Mouse (Mus musculus): Measurements from ENCODE around the gene Olfr643. TPM values are rescaled to one million over a fixed set of nuclear protein-coding genes. Genes with fewer than 3 reads are reported as not detected.

Gene Olfr643
- not detected for total RNA-seq (2021)

- intact Hi-C loops (cut with DNase I), result no loop called here
- no peak for DNase-seq (ENCODE audit: low spot score)
Observed at GRCm38 (mm10) chr7:104137305-104137704, at the start of gene Olfr643. Gene Olfr643, minus strand, starts transcription at chr7:104137405.

- intact Hi-C loops (cut with DNase I), result no loop called here
Observed at GRCm38 (mm10) chr7:104183292-104183691, 46.1 kb upstream of the Olfr643 start, which contains the start of gene Olfr648. Gene Olfr648, minus strand, starts transcription at chr7:104183392.

GRCm38 (mm10) chr7:104179074-104179473, 41.9 kb upstream of the Olfr643 start:
- no peak for DNase-seq (ENCODE audit: low spot score)
- intact Hi-C loops (cut with DNase I), result no loop called here

More at GRCm38 (mm10) chr7:104183292-104183691, 46.1 kb upstream of the Olfr643 start, which contains the start of gene Olfr648:
- DNase-seq (ENCODE audit: low spot score), result no peak

- intact Hi-C loops (cut with DNase I), result no loop called here
- DNase-seq (ENCODE audit: low spot score), result no peak
Observed at GRCm38 (mm10) chr7:104178422-104179054, 41.3 kb upstream of the Olfr643 start.

GRCm38 (mm10) chr7:104175085-104175484, 37.9 kb upstream of the Olfr643 start:
- intact Hi-C loops (cut with DNase I), result no loop called here
- no peak for DNase-seq (ENCODE audit: low spot score)

- intact Hi-C loops (cut with DNase I), result no loop called here
- DNase-seq (ENCODE audit: low spot score), result no peak
Observed at GRCm38 (mm10) chr7:104169634-104170204, 32.5 kb upstream of the Olfr643 start.

- intact Hi-C loops (cut with DNase I), result no loop called here
- no peak for DNase-seq (ENCODE audit: low spot score)
Observed at GRCm38 (mm10) chr7:104167105-104167504, 29.9 kb upstream of the Olfr643 start.

GRCm38 (mm10) chr7:104150456-104150855, 13.3 kb upstream of the Olfr643 start, which contains the start of gene Ubqlnl:
Gene Ubqlnl, minus strand, starts transcription at chr7:104150556.
- no peak for DNase-seq (ENCODE audit: low spot score)
- intact Hi-C loops (cut with DNase I), result no loop called here

GRCm38 (mm10) chr7:104143179-104143578, 6.0 kb upstream of the Olfr643 start, which contains the start of gene Ubqln3:
Gene Ubqln3, minus strand, starts transcription at chr7:104143279.
- DNase-seq (ENCODE audit: low spot score), result no peak
- intact Hi-C loops (cut with DNase I), result no loop called here

- no peak for DNase-seq (ENCODE audit: low spot score)
- intact Hi-C loops (cut with DNase I), result no loop called here
Observed at GRCm38 (mm10) chr7:104129726-104130125, 7.5 kb downstream of the Olfr643 start, which contains the start of gene Ubqln5. Gene Ubqln5, minus strand, starts transcription at chr7:104129826.

- no peak for DNase-seq (ENCODE audit: low spot score)
- intact Hi-C loops (cut with DNase I), result no loop called here
Observed at GRCm38 (mm10) chr7:104104757-104104972, 32.5 kb downstream of the Olfr643 start, which contains the start of gene Olfr646. Gene Olfr646, plus strand, starts transcription at chr7:104104873.

GRCm38 (mm10) chr7:104103913-104104756, 33.1 kb downstream of the Olfr643 start:
- intact Hi-C loops (cut with DNase I), result no loop called here
- DNase-seq (ENCODE audit: low spot score), result no peak

GRCm38 (mm10) chr7:104085365-104085764, 51.8 kb downstream of the Olfr643 start, which contains the start of gene Olfr645:
Gene Olfr645, minus strand, starts transcription at chr7:104085465.
- intact Hi-C loops (cut with DNase I), result no loop called here

GRCm38 (mm10) chr7:104071769-104072168, 65.4 kb downstream of the Olfr643 start, which contains the start of gene Olfr644:
Gene Olfr644, minus strand, starts transcription at chr7:104071869.
- intact Hi-C loops (cut with DNase I), result no loop called here
- DNase-seq (ENCODE audit: low spot score), result no peak

More at GRCm38 (mm10) chr7:104085365-104085764, 51.8 kb downstream of the Olfr643 start, which contains the start of gene Olfr645:
- no peak for DNase-seq (ENCODE audit: low spot score)

- DNase-seq (ENCODE audit: low spot score), result no peak
- intact Hi-C loops (cut with DNase I), result no loop called here
Observed at GRCm38 (mm10) chr7:104061345-104061744, 75.9 kb downstream of the Olfr643 start, which contains the start of gene 4930516K23Rik. Gene 4930516K23Rik, minus strand, starts transcription at chr7:104061445.

GRCm38 (mm10) chr7:104059215-104059614, 78.0 kb downstream of the Olfr643 start:
- no peak for DNase-seq (ENCODE audit: low spot score)
- intact Hi-C loops (cut with DNase I), result no loop called here

GRCm38 (mm10) chr7:104052566-104052965, 84.6 kb downstream of the Olfr643 start, which contains the start of gene Olfr642:
Gene Olfr642, minus strand, starts transcription at chr7:104052666.
- DNase-seq (ENCODE audit: low spot score), result no peak
- intact Hi-C loops (cut with DNase I), result no loop called here

- no peak for DNase-seq (ENCODE audit: low spot score)
- intact Hi-C loops (cut with DNase I), result no loop called here
Observed at GRCm38 (mm10) chr7:104050745-104051144, 86.5 kb downstream of the Olfr643 start.

GRCm38 (mm10) chr7:104035145-104035544, 102.1 kb downstream of the Olfr643 start, which contains the start of gene Olfr641:
Gene Olfr641, plus strand, starts transcription at chr7:104035445.
- DNase-seq (ENCODE audit: low spot score), result no peak
- intact Hi-C loops (cut with DNase I), result no loop called here

GRCm38 (mm10) chr7:104026978-104027377, 110.2 kb downstream of the Olfr643 start:
- no peak for DNase-seq (ENCODE audit: low spot score)
- intact Hi-C loops (cut with DNase I), result no loop called here
